Mouse (Mus musculus): Measurements from ENCODE around the gene Gm6169. TPM values are rescaled to one million over a fixed set of nuclear protein-coding genes. Genes with fewer than 3 reads are reported as not detected.
"Not testable (repeated sequence)": the region's sequence is repeated elsewhere in the genome, so short reads cannot be mapped to it uniquely, and the experiment has no call there.

Gm6169 gene
- polyA plus RNA-seq (2015; fragmentation: Nextera tagmentation; extraction: Ambion mirVana) = 0.94 and 2.3 TPM in 2 replicates

- Histone ChIP-seq H3K9ac (no peak within 1 kb of the TSS), H3K4me2 (no peak within 1 kb of the TSS), H3K36me3 (ENCODE audit: poor library complexity, severe bottlenecking) (no peaks in the 10 kb centered on the region), H3K27ac (no peak within 1 kb of the TSS), H3K4me1 (no peaks in the 10 kb centered on the region), H3K9me3 (replicated peaks) (no peaks in the 10 kb centered on the region), H3K4me3 (no peak within 1 kb of the TSS), H3K27me3 (no peaks in the 10 kb centered on the region)
- peak; percentile 41; the same call in 1 of the 2 replicates for ATAC-seq
- WGBS = 82% methylated on average over 22 of the region's 22 CpGs
Observed at GRCm38 (mm10) chr13:97099187-97099852, at the start of gene Gm6169. Gene Gm6169 (minus strand): TSS chr13:97099237.

GRCm38 (mm10) chr13:97145834-97146233 is 46.8 kb upstream of the Gm6169 start:
- Histone ChIP-seq H3K27me3 (no peaks in the 10 kb centered on the region), H3K4me1 (no peaks in the 10 kb centered on the region), H3K27ac (no peak overlapping the region), H3K4me3 (no peak overlapping the region), H3K36me3 (ENCODE audit: poor library complexity, severe bottlenecking) (peaks cover 63% of the 10 kb centered on the region), H3K9ac (no peak overlapping the region), H3K4me2 (no peak overlapping the region), H3K9me3 (replicated peaks) (no peaks in the 10 kb centered on the region)
- 60% methylated on average over 4 of the region's 4 CpGs for WGBS
- no peak for ATAC-seq

DNA sequence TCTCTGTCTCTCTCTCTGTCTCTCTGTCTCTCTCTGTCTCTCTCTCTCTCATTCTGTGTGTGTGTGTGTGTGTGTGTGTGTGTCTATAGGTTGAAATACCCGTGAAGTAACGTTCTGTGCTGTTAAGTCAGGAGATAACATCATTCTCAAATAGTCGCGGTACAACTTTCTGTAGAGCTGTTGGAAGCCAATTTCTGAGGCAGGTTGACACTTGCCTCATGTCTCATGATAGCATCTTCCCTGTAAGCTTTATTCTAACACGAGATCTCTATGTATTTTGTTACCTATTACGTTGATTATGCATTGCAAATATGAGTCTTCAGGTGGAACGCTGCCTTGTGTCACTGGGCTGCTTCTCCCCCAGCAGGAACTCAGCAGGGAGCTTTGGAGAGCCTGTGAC is 43.3 kb upstream of the Gm6169 start:
- Histone ChIP-seq H3K4me3 (no peak overlapping the region), H3K27me3 (no peaks in the 10 kb centered on the region), H3K9ac (no peak overlapping the region), H3K9me3 (replicated peaks) (no peaks in the 10 kb centered on the region), H3K4me2 (no peak overlapping the region), H3K36me3 (ENCODE audit: poor library complexity, severe bottlenecking) (peaks cover 32% of the 10 kb centered on the region), H3K4me1 (peaks cover 7% of the 10 kb centered on the region), H3K27ac (no peak overlapping the region)
- WGBS = 90% methylated on average over 7 of the region's 7 CpGs
- no peak for ATAC-seq

- peaks cover 15% of the 10 kb centered on the region for H3K4me1 ChIP-seq
- H3K27me3 ChIP-seq; ATAC-seq; H3K9me3 ChIP-seq (replicated peaks): not testable (repeated sequence)
- H3K36me3 ChIP-seq (ENCODE audit: poor library complexity, severe bottlenecking) = peaks cover 23% of the 10 kb centered on the region
- WGBS = 43% methylated on average over 8 of the region's 8 CpGs
- H3K4me2 ChIP-seq = peak overlapping the region; percentile 76
- peak overlapping the region; percentile 94 for H3K9ac ChIP-seq
- H3K27ac ChIP-seq = peak overlapping the region; percentile 85
- H3K4me3 ChIP-seq = peak overlapping the region; percentile 92
Observed at GRCm38 (mm10) chr13:97138404-97138931, 39.4 kb upstream of the Gm6169 start.

DNA sequence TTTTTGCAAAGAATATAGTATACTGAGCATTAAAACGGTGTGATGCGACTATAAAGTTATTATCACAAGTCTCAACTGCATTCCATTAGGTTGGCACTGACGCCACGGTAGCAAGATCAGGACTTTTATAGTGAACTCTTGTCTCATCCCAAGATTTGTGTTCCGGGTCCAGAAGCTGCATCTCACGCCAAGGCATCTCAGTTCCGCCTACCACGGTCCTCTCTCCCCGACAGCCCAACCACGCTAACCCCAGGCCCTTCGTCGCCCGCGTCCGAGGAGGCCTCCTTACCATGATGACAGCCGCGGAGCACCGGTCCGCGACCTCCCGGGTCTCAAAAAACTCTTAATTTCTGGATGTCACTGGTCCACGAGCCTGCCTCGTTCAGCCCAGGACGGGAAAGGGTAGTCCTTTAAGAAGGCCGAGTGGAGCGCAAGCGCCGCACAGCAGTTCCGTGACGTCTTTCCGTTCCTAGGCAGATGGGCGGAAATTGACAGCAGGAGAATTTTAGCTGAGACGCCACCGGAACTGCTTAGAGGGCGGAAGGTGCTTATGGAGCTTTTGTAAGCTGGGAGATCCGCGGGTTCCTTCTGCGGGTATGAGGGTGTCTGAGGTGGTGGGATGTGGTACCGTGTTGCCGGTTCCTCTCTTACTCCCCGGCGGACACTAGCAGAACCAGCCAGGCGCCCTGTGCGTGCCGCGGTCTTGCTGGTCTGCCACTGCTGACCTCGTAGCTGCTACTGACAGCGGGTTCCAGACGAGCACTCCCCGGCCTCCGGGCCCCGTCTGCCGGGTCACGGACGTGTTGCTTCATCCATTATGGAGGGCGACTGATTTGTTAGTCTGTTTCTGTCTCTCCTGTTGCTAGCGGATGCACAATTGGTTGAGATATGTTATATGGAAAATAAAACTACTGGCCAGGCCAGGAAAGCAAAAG is 38.7 kb upstream of the Gm6169 start, which contains the start of the genes Gfm2 and Nsa2:
TSS of gene Gfm2 (plus strand) at position 472 of the 935 bp plus-strand sequence.
TSS of gene Nsa2 (minus strand) at position 472 of the 935 bp plus-strand sequence.
- no peaks in the 10 kb centered on the region for H3K27me3 ChIP-seq
- peaks cover 15% of the 10 kb centered on the region for H3K4me1 ChIP-seq
- H3K9ac ChIP-seq = peak within 1 kb of the TSS; percentile 94
- peak within 1 kb of the TSS; percentile 76 for H3K4me2 ChIP-seq
- H3K36me3 ChIP-seq (ENCODE audit: poor library complexity, severe bottlenecking) = peaks cover 23% of the 10 kb centered on the region
- H3K9me3 ChIP-seq (replicated peaks) = no peaks in the 10 kb centered on the region
- peak; percentile 99 for ATAC-seq
- under 1% methylated on average over 57 of the region's 57 CpGs for WGBS
- peak within 1 kb of the TSS; percentile 92 for H3K4me3 ChIP-seq
- peak within 1 kb of the TSS; percentile 85 for H3K27ac ChIP-seq

DNA sequence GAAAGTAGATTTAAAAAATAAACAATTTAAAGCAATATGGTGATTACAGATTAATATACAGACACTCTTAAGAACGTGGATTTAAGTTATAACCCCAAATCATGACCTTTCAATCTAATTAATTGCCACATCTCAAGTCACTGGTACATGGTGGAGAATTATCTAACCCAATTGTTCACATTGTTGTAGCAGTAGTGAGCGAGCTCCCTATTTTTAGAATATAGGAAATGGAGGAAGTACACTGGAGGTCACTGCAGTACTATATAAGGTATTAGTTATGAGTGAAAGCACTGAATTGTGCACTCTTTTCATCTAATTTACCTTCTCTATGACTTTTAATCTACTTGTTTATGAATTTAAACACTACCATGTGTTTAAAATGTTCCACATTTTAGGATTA is 31.4 kb upstream of the Gm6169 start:
- H3K27ac ChIP-seq; H3K4me2 ChIP-seq; ATAC-seq; H3K4me1 ChIP-seq; H3K4me3 ChIP-seq; H3K9ac ChIP-seq; H3K9me3 ChIP-seq (replicated peaks); H3K27me3 ChIP-seq: not testable (repeated sequence)
- no CpG with 5 or more reads among the region's 2 CpGs for WGBS
- H3K36me3 ChIP-seq (ENCODE audit: poor library complexity, severe bottlenecking) = peaks cover 39% of the 10 kb centered on the region

DNA sequence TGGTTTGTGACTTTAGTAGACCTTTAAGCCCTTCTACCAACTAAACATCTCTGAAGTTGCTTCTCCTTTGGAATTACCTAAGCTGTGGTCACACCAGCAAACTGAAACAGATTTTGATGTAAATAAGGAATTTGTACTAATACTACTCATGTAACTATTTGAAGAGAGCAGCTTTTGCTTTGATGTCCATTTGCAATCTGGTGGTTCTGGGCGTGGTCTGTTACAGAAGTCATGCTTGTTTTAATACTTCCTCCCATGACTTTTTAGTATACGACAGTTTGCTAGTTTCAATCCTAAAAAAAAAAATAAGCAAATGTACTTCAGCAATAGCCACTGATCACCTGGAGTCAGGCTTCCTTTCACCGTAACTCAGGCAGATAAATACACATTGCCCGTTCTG is 30.6 kb upstream of the Gm6169 start:
- ATAC-seq; H3K9me3 ChIP-seq (replicated peaks); H3K4me3 ChIP-seq; H3K4me1 ChIP-seq; H3K27ac ChIP-seq; H3K4me2 ChIP-seq; H3K9ac ChIP-seq; H3K27me3 ChIP-seq: not testable (repeated sequence)
- WGBS = 93% methylated on average over 4 of the region's 4 CpGs
- peaks cover 36% of the 10 kb centered on the region for H3K36me3 ChIP-seq (ENCODE audit: poor library complexity, severe bottlenecking)

- H3K4me3 ChIP-seq = no peak overlapping the region
- H3K9ac ChIP-seq = no peak overlapping the region
- no peaks in the 10 kb centered on the region for H3K27me3 ChIP-seq
- no peaks in the 10 kb centered on the region for H3K4me1 ChIP-seq
- H3K9me3 ChIP-seq (replicated peaks) = no peaks in the 10 kb centered on the region
- WGBS = 80% methylated on average over 3 of the region's 3 CpGs
- H3K27ac ChIP-seq = no peak overlapping the region
- H3K4me2 ChIP-seq = no peak overlapping the region
- peaks cover 32% of the 10 kb centered on the region for H3K36me3 ChIP-seq (ENCODE audit: poor library complexity, severe bottlenecking)
- ATAC-seq = no peak
Observed at GRCm38 (mm10) chr13:97121341-97121740, 22.3 kb upstream of the Gm6169 start.

DNA sequence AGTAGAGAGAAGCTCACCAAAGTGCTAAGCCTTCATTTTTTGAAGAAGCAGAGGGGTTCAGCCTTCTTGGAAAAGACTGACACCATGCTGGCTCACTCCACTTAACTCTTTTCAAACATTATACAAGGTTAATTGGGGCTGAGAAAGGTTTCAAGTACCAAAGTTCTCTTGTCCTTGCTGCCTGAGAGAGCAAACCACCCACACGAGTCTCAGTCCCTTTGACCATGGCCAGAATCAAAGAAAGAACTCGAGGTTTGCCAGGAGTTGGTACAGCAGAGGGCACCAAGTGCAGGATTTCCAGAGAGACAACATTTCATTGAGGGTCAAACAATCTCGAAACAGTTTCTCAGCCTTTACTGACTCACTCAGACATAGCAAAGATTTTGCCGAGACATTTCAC is 10.0 kb upstream of the Gm6169 start:
- Histone ChIP-seq H3K27ac (no peak overlapping the region), H3K4me1 (no peaks in the 10 kb centered on the region), H3K9me3 (replicated peaks) (no peaks in the 10 kb centered on the region), H3K4me2 (no peak overlapping the region), H3K36me3 (ENCODE audit: poor library complexity, severe bottlenecking) (peaks cover 15% of the 10 kb centered on the region; the same call in 1 of the 2 replicates), H3K4me3 (no peak overlapping the region), H3K9ac (no peak overlapping the region), H3K27me3 (no peaks in the 10 kb centered on the region)
- 83% methylated on average over 4 of the region's 4 CpGs for WGBS
- no peak for ATAC-seq

- H3K9ac ChIP-seq; H3K4me1 ChIP-seq; H3K27me3 ChIP-seq; H3K9me3 ChIP-seq (replicated peaks); H3K4me2 ChIP-seq; ATAC-seq; H3K27ac ChIP-seq; H3K4me3 ChIP-seq: not testable (repeated sequence)
- WGBS = 92% methylated on average over 4 of the region's 4 CpGs
- 0 out of 2 replicates have a peak, but pooled peaks cover 11% of the 10 kb centered on the region for H3K36me3 ChIP-seq (ENCODE audit: poor library complexity, severe bottlenecking)
Observed at GRCm38 (mm10) chr13:97107721-97108120, 8.7 kb upstream of the Gm6169 start.

DNA sequence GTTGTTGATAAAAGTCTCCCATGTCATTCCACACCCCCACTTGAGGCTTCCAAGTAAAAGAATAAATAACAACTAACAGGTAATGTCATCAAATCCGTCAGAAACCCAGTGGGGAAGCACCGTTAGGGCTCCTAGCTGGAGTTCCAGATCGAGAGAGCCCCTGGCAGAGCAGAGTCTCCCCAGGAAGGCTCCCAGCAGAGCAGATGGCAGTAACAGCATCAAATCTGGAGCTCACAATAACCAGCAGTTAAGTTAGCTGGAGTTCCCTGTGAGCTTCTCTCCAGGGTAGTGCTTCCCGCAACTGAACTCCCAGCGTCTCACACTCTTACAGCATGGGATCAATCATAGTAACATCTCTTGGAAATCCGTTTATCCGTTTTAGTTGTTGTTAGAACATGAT is 6.0 kb upstream of the Gm6169 start:
- WGBS = 78% methylated on average over 7 of the region's 7 CpGs
- Histone ChIP-seq H3K4me2 (no peak overlapping the region), H3K27me3 (no peaks in the 10 kb centered on the region), H3K9ac (no peak overlapping the region), H3K9me3 (replicated peaks) (no peaks in the 10 kb centered on the region), H3K36me3 (ENCODE audit: poor library complexity, severe bottlenecking) (0 out of 2 replicates have a peak, but pooled peaks cover 5% of the 10 kb centered on the region), H3K4me3 (no peak overlapping the region), H3K4me1 (no peaks in the 10 kb centered on the region), H3K27ac (no peak overlapping the region)
- ATAC-seq = no peak

DNA sequence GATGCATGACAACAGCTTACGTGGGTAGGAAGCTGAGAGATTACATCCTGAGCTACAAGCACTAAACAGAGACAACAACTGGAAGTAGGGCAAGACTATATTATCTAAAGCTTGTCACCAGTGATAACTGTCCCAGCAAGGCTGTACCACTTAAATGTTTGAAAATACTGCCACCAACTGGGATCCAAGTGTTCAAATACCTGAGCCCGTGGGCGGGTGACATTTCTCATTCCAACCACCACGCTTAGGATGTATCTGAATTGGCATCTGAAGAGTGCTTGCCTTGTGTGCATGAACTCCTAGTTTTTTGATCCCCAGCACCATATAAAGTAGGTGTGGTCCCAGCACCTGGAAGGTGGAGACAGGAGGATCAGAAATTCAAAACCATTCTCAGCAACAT is 3.3 kb downstream of the Gm6169 start:
- H3K27ac ChIP-seq = no peak overlapping the region
- 94% methylated on average over 4 of the region's 4 CpGs for WGBS
- H3K4me1 ChIP-seq = no peaks in the 10 kb centered on the region
- H3K4me3 ChIP-seq = no peak overlapping the region
- no peaks in the 10 kb centered on the region for H3K36me3 ChIP-seq (ENCODE audit: poor library complexity, severe bottlenecking)
- no peaks in the 10 kb centered on the region for H3K27me3 ChIP-seq
- H3K9ac ChIP-seq = no peak overlapping the region
- H3K9me3 ChIP-seq (replicated peaks) = no peaks in the 10 kb centered on the region
- no peak overlapping the region for H3K4me2 ChIP-seq
- ATAC-seq = no peak
